Mouse (Mus musculus) lung, postnatal 36 days (tissue): ENCODE measurements at regions not wholly inside any gene's neighbourhood (a gene's known extent, or its start where the extent isn't known, plus 50 kb on each side); places are given as distances from the start of the nearest gene placed in this dataset.

ENCODE experiments used
- DNase-seq: peaks from one replicate; pipeline ENCODE4 v3.0.0; 2022; ENCODE audit warnings: mixed read lengths

GRCm38 (mm10) chr15:62566106-62566511, 1278.9 kb downstream of the Gsdmc2 start:
- DNase-seq, result peak; percentile 18

GRCm38 (mm10) chr15:62533233-62533632, 1311.7 kb downstream of the Gsdmc2 start:
- peak; percentile 24 for DNase-seq

GRCm38 (mm10) chr15:62528975-62529374, 1316.0 kb downstream of the Gsdmc2 start:
- DNase-seq, result no peak

- no peak for DNase-seq
Observed at GRCm38 (mm10) chr15:62524628-62525027, 1320.3 kb downstream of the Gsdmc2 start.

- no peak for DNase-seq
Observed at GRCm38 (mm10) chr15:62524135-62524534, 1320.8 kb downstream of the Gsdmc2 start.

GRCm38 (mm10) chr15:62513462-62513861, 1331.5 kb downstream of the Gsdmc2 start:
- no peak for DNase-seq

GRCm38 (mm10) chr15:62511461-62511860, 1333.5 kb downstream of the Gsdmc2 start:
- no peak for DNase-seq

- DNase-seq, result no peak
Observed at GRCm38 (mm10) chr15:62503866-62504265, 1341.1 kb downstream of the Gsdmc2 start.

- peak; percentile 59 for DNase-seq
Observed at GRCm38 (mm10) chr15:62500966-62501365, 1344.0 kb downstream of the Gsdmc2 start.

- no peak for DNase-seq
Observed at GRCm38 (mm10) chr15:62500522-62500921, 1344.5 kb downstream of the Gsdmc2 start.

- peak; percentile 1 for DNase-seq
Observed at GRCm38 (mm10) chr15:62496193-62496592, 1348.8 kb downstream of the Gsdmc2 start.

GRCm38 (mm10) chr15:62492350-62492749, 1352.6 kb downstream of the Gsdmc2 start:
- no peak for DNase-seq

- DNase-seq, result no peak
Observed at GRCm38 (mm10) chr15:62490548-62490947, 1354.4 kb downstream of the Gsdmc2 start.

GRCm38 (mm10) chr15:62486540-62486939, 1358.4 kb downstream of the Gsdmc2 start:
- DNase-seq, result no peak

GRCm38 (mm10) chr15:62484350-62484749, 1360.6 kb downstream of the Gsdmc2 start:
- DNase-seq, result no peak

GRCm38 (mm10) chr15:62483534-62483933, 1361.4 kb downstream of the Gsdmc2 start:
- no peak for DNase-seq

GRCm38 (mm10) chr15:62482357-62482756, 1362.6 kb downstream of the Gsdmc2 start:
- no peak for DNase-seq

- no peak for DNase-seq
Observed at GRCm38 (mm10) chr15:62477779-62478178, 1367.2 kb downstream of the Gsdmc2 start.

- no peak for DNase-seq
Observed at GRCm38 (mm10) chr15:62476452-62476851, 1368.5 kb downstream of the Gsdmc2 start.

GRCm38 (mm10) chr15:62470683-62471331, 1374.2 kb downstream of the Gsdmc2 start:
- no peak for DNase-seq

GRCm38 (mm10) chr15:62468076-62468475, 1376.9 kb downstream of the Gsdmc2 start:
- peak; percentile 2 for DNase-seq

GRCm38 (mm10) chr15:62466856-62467255, 1378.1 kb downstream of the Gsdmc2 start:
- no peak for DNase-seq

GRCm38 (mm10) chr15:62465026-62465839, 1379.7 kb downstream of the Gsdmc2 start:
- DNase-seq, result peak; percentile 1

GRCm38 (mm10) chr15:62462698-62463097, 1382.3 kb downstream of the Gsdmc2 start:
- DNase-seq, result peak; percentile 11
